Mouse (Mus musculus): ENCODE measurements around the gene Slf2.
A peak's percentile ranks its signal among the peaks of the same experiment; 100 is the strongest.

DNA sequence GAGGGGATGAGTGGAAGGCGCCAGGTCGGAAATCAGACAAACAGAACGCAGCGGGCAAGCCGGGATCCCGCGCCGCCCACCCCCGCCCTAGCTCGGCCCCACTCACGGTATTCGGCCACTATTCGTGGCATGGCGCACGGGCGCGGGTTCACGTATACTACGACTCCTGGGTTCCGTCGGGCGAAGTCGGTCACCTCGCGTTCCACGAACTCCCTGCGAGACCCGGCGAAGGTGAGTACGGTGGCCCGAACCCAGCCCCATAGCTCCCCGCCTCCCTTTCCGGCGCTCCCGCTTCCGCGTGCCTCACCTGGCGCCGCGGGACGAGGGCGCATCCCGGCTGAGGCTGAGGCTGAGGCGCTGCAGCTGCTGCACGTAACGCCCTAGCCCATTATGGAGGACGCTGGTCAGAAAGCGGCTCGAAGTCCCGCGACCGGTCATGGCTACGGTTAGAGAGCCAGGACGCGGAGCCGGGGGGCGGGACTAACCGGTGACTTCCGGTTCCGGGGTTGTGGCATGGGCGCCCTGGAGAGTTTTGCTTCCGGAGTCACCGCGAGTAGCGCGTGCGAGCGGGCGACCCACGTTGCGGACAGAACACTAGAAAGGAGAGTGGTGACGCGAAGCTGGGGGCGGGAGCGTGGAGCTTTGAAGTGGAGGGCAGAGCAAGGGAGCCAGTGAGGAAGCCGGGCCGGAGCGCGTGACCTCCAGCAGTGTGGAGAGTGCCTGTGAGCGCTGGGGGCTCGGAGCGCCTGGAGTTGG, 75.2 kb downstream of the Slf2 start, which contains the start of gene Mrpl43:
- TF ChIP-seq POLR2A (IDR thresholded peaks at IDR 0.05; ENCODE audit: insufficient read length, low read depth), result peak; percentile 62
- TF ChIP-seq MAX (IDR thresholded peaks at IDR 0.05; ENCODE audit: low read depth), result peak; percentile 76
- no peak for TF ChIP-seq POLR2AphosphoS2 (IDR thresholded peaks at IDR 0.05; ENCODE audit: insufficient read length, low read depth)
- TF ChIP-seq CEBPB (IDR thresholded peaks at IDR 0.05; ENCODE audit: insufficient read depth, poor library complexity, severe bottlenecking), result no peak
- TF ChIP-seq SRF (IDR thresholded peaks at IDR 0.05; ENCODE audit: control insufficient read depth, insufficient read length, low read depth), result peak; percentile 18
- TF ChIP-seq REST (IDR thresholded peaks at IDR 0.05; ENCODE audit: insufficient read depth, insufficient read length), result no peak
- TF ChIP-seq E2F4 (IDR thresholded peaks at IDR 0.05; ENCODE audit: insufficient read depth), result peak; percentile 53
- peak in 1 of 3 experiments; percentile 37 for TF ChIP-seq MYOD1 (IDR thresholded peaks at IDR 0.05; ENCODE audit: control insufficient read depth in 1 of 3, insufficient read length in 2 of 3, low read depth in 2 of 3)
